Mouse (Mus musculus) spleen, postnatal 0 days (tissue): ENCODE data around the gene Pygm. TPM values are rescaled to one million over a fixed set of nuclear protein-coding genes. Genes with fewer than 3 reads are reported as not detected.

ENCODE experiments used
- polyA plus RNA-seq: library from polyadenylated mRNA; unstranded; fragments of >200 nt; fragmentation: Nextera tagmentation; extraction: Ambion mirVana; gene quantifications from 2 replicates; pipeline ENCODE4 v1.2.1, GENCODE M21; 2015

Pygm gene
- polyA plus RNA-seq, result 6.7 and 9.0 TPM in 2 replicates

GRCm38 (mm10) chr19:6384128-6384527 lies at the start of gene Pygm:
Pygm (plus strand) TSS chr19:6384399.

GRCm38 (mm10) chr19:6334673-6335457 lies 49.3 kb upstream of the Pygm start, which contains the start of gene Men1:
Men1 (plus strand) TSS chr19:6334979.

GRCm38 (mm10) chr19:6340524-6341452 lies 43.4 kb upstream of the Pygm start, which contains the start of gene Map4k2:
Map4k2 (plus strand) TSS chr19:6341135.

GRCm38 (mm10) chr19:6363411-6364240 lies 20.6 kb upstream of the Pygm start, which contains the start of gene Sf1:
Sf1 (plus strand) TSS chr19:6363690.

GRCm38 (mm10) chr19:6399285-6400095 lies 15.3 kb downstream of the Pygm start, which contains the start of gene Rasgrp2:
Rasgrp2 (plus strand) TSS chr19:6399340.

GRCm38 (mm10) chr19:6418233-6418879 lies 34.2 kb downstream of the Pygm start, which contains the start of gene Nrxn2:
Nrxn2 (plus strand) TSS chr19:6418731.

Other genes with a start within 250 kb of the Pygm start
- 0.96 and 1.0 TPM in 2 replicates for gene Batf2, start 243.4 kb upstream of the Pygm start, polyA plus RNA-seq
- 37.1 and 37.2 TPM in 2 replicates for gene Arl2, start 242.9 kb upstream of the Pygm start, polyA plus RNA-seq
- not detected in 2 replicates for gene Majin, start 200.0 kb upstream of the Pygm start, polyA plus RNA-seq
- gene Gpha2, start 158.0 kb upstream of the Pygm start, polyA plus RNA-seq, result 0.17 and 0.22 TPM in 2 replicates
- gene Ppp2r5b, start 148.5 kb upstream of the Pygm start, polyA plus RNA-seq, result 5.0 and 6.2 TPM in 2 replicates
- 4.4 and 5.6 TPM in 2 replicates for gene Atg2a, start 142.7 kb upstream of the Pygm start, polyA plus RNA-seq
- gene Ehd1, start 107.7 kb upstream of the Pygm start, polyA plus RNA-seq, result 66.5 and 75.4 TPM in 2 replicates
- 0.40 and 0.67 TPM in 2 replicates for gene Cdc42bpg, start 77.9 kb upstream of the Pygm start, polyA plus RNA-seq
- 19.0 and 19.8 TPM in 2 replicates for gene Men1, start 49.4 kb upstream of the Pygm start, polyA plus RNA-seq
- gene Map4k2, start 43.3 kb upstream of the Pygm start, polyA plus RNA-seq, result 13.0 and 20.0 TPM in 2 replicates
- 66.4 and 69.6 TPM in 2 replicates for gene Sf1, start 20.7 kb upstream of the Pygm start, polyA plus RNA-seq
- 106 and 138 TPM in 2 replicates for gene Rasgrp2, start 14.9 kb downstream of the Pygm start, polyA plus RNA-seq
- 0.66 and 0.89 TPM in 2 replicates for gene Nrxn2, start 34.3 kb downstream of the Pygm start, polyA plus RNA-seq
- 0.11 TPM in 1 of 2 replicates, not detected in the other for gene Slc22a12, start 158.6 kb downstream of the Pygm start, polyA plus RNA-seq